Mouse (Mus musculus): ENCODE measurements around the gene Grm7.

DNA sequence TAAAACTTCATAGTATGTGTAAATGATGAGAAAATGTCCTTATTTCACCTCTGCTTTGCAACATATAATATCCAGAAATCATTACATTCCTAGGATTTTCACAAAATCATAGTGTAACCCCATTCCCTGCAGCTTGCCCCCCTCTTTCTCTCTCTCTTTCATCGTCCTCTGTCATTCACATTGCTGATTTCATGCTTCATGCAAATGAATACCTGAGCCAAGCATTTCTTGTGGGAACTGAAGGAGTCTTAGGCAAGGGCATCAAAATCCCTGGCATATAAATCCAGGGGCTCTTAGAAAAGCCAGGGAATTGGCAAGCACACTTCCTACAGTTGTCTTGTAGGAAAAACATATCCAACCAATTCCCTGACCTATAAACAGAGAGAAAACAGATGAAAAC, 127.3 kb downstream of the Grm7 start:
- no peak for TF ChIP-seq EP300 (IDR thresholded peaks at IDR 0.05; ENCODE audit: low read depth)
- no peak for TF ChIP-seq CTCF (IDR thresholded peaks at IDR 0.05; ENCODE audit: low read depth)
